Mouse (Mus musculus): ENCODE results near the gene Pla2g5. TPM values are rescaled to one million over a fixed set of nuclear protein-coding genes. Genes with fewer than 3 reads are reported as not detected.

Gene Pla2g5
- polyA plus RNA-seq, 1 experiment from 2014 or later = not detected

GRCm38 (mm10) chr4:138865092-138865491 is 1.8 kb upstream of the Pla2g5 start:
- WGBS (ENCODE audit: insufficient replicate concordance) = 32% methylated on average over 5 of the region's 5 CpGs
- H3K27ac ChIP-seq (ENCODE audit: low read depth) = no peak overlapping the region
- no peaks in the 10 kb centered on the region for H3K9me3 ChIP-seq (ENCODE audit: low read length)
- H3K36me3 ChIP-seq (replicated peaks; ENCODE audit: insufficient read depth, low read length) = no peaks in the 10 kb centered on the region
- TF ChIP-seq EP300 (IDR thresholded peaks at IDR 0.05; ENCODE audit: low read depth) = no peak
- TF ChIP-seq CTCF (IDR thresholded peaks at IDR 0.05; ENCODE audit: low read depth) = no peak
- DNase-seq (no peak), ATAC-seq (no peak)
- no peaks in the 10 kb centered on the region for H3K4me1 ChIP-seq (ENCODE audit: insufficient read depth)
- H3K27me3 ChIP-seq (ENCODE audit: insufficient read depth, low read length) = 0 out of 2 replicates have a peak, but pooled peaks cover 6% of the 10 kb centered on the region
- H3K9ac ChIP-seq (replicated peaks) = no peak overlapping the region
- no peak overlapping the region for H3K4me2 ChIP-seq (ENCODE audit: low read depth, low read length)
- H3K4me3 ChIP-seq (ENCODE audit: low read depth, low read length) = no peak overlapping the region

DNA sequence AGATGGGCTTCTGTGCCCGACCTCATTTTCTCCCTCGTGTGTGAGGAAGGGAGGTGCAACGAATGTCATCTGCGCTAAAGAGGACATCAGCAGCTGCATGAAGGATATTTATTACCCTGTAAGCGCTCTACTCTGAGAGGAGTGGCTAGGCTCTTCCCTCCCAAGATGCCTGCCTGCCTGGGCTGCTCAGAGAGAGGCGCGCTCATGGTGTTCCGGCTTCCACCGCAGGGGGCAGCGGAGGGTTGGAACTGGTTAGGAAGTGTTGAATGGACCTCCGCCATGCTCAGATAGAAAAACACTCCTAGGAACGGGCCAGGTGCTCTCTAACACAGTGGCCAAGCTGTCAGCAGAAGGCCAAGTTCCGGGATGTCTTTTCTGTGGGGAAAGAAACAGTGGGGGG is 3.6 kb downstream of the Pla2g5 start:
- Histone ChIP-seq H3K27ac (ENCODE audit: low read depth) (no peak overlapping the region), H3K27me3 (ENCODE audit: insufficient read depth, low read length) (peaks cover 4% of the 10 kb centered on the region; the same call in 1 of the 2 replicates), H3K9me3 (ENCODE audit: low read length) (no peaks in the 10 kb centered on the region), H3K36me3 (replicated peaks; ENCODE audit: insufficient read depth, low read length) (no peaks in the 10 kb centered on the region), H3K9ac (replicated peaks) (no peak overlapping the region), H3K4me3 (ENCODE audit: low read depth, low read length) (no peak overlapping the region), H3K4me1 (ENCODE audit: insufficient read depth) (no peaks in the 10 kb centered on the region), H3K4me2 (ENCODE audit: low read depth, low read length) (no peak overlapping the region)
- 8% methylated on average over 13 of the region's 13 CpGs for WGBS (ENCODE audit: insufficient replicate concordance)
- 0 out of 2 replicates have a peak, but pooled peaks have one; percentile 44 for ATAC-seq
- TF ChIP-seq EP300 (IDR thresholded peaks at IDR 0.05; ENCODE audit: low read depth) = no peak
- peak; percentile 53 for TF ChIP-seq CTCF (IDR thresholded peaks at IDR 0.05; ENCODE audit: low read depth)
- peak; percentile 72 for DNase-seq

DNA sequence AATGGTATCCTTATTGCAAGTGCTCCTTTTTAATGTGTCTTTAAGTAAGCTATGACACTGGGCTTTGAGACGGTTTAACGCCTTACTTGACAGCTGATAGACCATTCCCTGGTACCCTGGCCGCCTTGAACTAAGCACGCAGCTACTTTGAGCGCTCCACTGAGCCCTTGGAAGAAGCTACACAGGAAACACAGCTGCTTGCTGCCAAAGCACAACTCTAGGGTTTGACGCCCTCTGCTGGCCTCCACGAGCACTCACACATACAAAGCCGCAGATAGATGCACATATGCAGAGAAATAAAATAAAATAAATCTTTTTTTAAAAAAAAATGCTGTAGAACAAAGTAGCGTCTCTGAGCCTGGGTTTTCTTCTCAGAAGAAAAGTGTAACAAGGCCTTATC is 4.0 kb downstream of the Pla2g5 start:
- Histone ChIP-seq H3K4me1 (ENCODE audit: insufficient read depth) (no peaks in the 10 kb centered on the region), H3K4me3 (ENCODE audit: low read depth, low read length) (no peak overlapping the region), H3K27me3 (ENCODE audit: insufficient read depth, low read length) (peaks cover 4% of the 10 kb centered on the region; the same call in 1 of the 2 replicates), H3K4me2 (ENCODE audit: low read depth, low read length) (no peak overlapping the region), H3K27ac (ENCODE audit: low read depth) (no peak overlapping the region), H3K9me3 (ENCODE audit: low read length) (no peaks in the 10 kb centered on the region), H3K36me3 (replicated peaks; ENCODE audit: insufficient read depth, low read length) (no peaks in the 10 kb centered on the region), H3K9ac (replicated peaks) (no peak overlapping the region)
- TF ChIP-seq CTCF (IDR thresholded peaks at IDR 0.05; ENCODE audit: low read depth) (peak; percentile 36), EP300 (IDR thresholded peaks at IDR 0.05; ENCODE audit: low read depth) (no peak)
- WGBS (ENCODE audit: insufficient replicate concordance) = 20% methylated on average over 9 of the region's 9 CpGs
- peak; percentile 36 for DNase-seq
- ATAC-seq = no peak

DNA sequence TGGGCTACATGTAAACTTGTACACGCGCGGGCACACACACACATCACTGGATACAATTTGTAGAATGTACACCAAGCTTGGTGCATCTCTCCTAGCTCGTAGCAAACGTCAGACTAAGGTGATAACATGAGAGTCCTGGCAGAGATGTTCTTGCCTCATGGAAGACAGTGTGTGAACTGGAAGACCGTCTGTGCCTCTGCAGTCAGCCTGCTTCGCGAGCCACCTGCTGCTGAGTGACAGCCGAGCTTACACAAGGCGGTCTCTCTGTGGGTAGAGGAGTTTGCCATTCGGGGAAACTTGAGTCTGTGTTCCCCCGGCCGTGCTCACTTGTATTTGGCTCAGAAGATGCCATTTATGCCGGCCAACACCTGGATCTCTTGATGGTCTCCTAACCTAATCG is 4.8 kb downstream of the Pla2g5 start:
- DNase-seq = no peak
- Histone ChIP-seq H3K9me3 (ENCODE audit: low read length) (no peaks in the 10 kb centered on the region), H3K9ac (replicated peaks) (no peak overlapping the region), H3K4me2 (ENCODE audit: low read depth, low read length) (no peak overlapping the region), H3K4me3 (ENCODE audit: low read depth, low read length) (no peak overlapping the region), H3K27ac (ENCODE audit: low read depth) (no peak overlapping the region), H3K4me1 (ENCODE audit: insufficient read depth) (no peaks in the 10 kb centered on the region), H3K36me3 (replicated peaks; ENCODE audit: insufficient read depth, low read length) (no peaks in the 10 kb centered on the region), H3K27me3 (ENCODE audit: insufficient read depth, low read length) (peaks cover 4% of the 10 kb centered on the region; the same call in 1 of the 2 replicates)
- ATAC-seq = no peak
- TF ChIP-seq CTCF (IDR thresholded peaks at IDR 0.05; ENCODE audit: low read depth) (no peak), EP300 (IDR thresholded peaks at IDR 0.05; ENCODE audit: low read depth) (no peak)
- 62% methylated on average over 15 of the region's 15 CpGs for WGBS (ENCODE audit: insufficient replicate concordance)

GRCm38 (mm10) chr4:138857576-138857975 is 5.7 kb downstream of the Pla2g5 start:
- H3K36me3 ChIP-seq (replicated peaks; ENCODE audit: insufficient read depth, low read length) = no peaks in the 10 kb centered on the region
- DNase-seq (no peak), ATAC-seq (no peak)
- H3K27me3 ChIP-seq (ENCODE audit: insufficient read depth, low read length) = peaks cover 4% of the 10 kb centered on the region; the same call in 1 of the 2 replicates
- no peak overlapping the region for H3K4me3 ChIP-seq (ENCODE audit: low read depth, low read length)
- no peak overlapping the region for H3K9ac ChIP-seq (replicated peaks)
- H3K4me1 ChIP-seq (ENCODE audit: insufficient read depth) = no peaks in the 10 kb centered on the region
- no peak overlapping the region for H3K27ac ChIP-seq (ENCODE audit: low read depth)
- TF ChIP-seq CTCF (IDR thresholded peaks at IDR 0.05; ENCODE audit: low read depth) = no peak
- no peak for TF ChIP-seq EP300 (IDR thresholded peaks at IDR 0.05; ENCODE audit: low read depth)
- no peaks in the 10 kb centered on the region for H3K9me3 ChIP-seq (ENCODE audit: low read length)
- H3K4me2 ChIP-seq (ENCODE audit: low read depth, low read length) = no peak overlapping the region
- 44% methylated on average over 10 of the region's 10 CpGs for WGBS (ENCODE audit: insufficient replicate concordance)

- 27% methylated on average over 7 of the region's 7 CpGs for WGBS (ENCODE audit: insufficient replicate concordance)
Measured at GRCm38 (mm10) chr4:138856491-138856890, 6.8 kb downstream of the Pla2g5 start.

More at GRCm38 (mm10) chr4:138856491-138856890, 6.8 kb downstream of the Pla2g5 start:
- Histone ChIP-seq H3K27me3 (ENCODE audit: insufficient read depth, low read length) (peaks cover 6% of the 10 kb centered on the region; the same call in 1 of the 2 replicates), H3K4me3 (ENCODE audit: low read depth, low read length) (no peak overlapping the region), H3K36me3 (replicated peaks; ENCODE audit: insufficient read depth, low read length) (no peaks in the 10 kb centered on the region), H3K27ac (ENCODE audit: low read depth) (no peak overlapping the region), H3K4me2 (ENCODE audit: low read depth, low read length) (no peak overlapping the region), H3K9me3 (ENCODE audit: low read length) (no peaks in the 10 kb centered on the region), H3K4me1 (ENCODE audit: insufficient read depth) (no peaks in the 10 kb centered on the region), H3K9ac (replicated peaks) (no peak overlapping the region)
- DNase-seq (peak; percentile 71), ATAC-seq (0 out of 2 replicates have a peak, but pooled peaks have one; percentile 31)
- TF ChIP-seq CTCF (IDR thresholded peaks at IDR 0.05; ENCODE audit: low read depth) = peak; percentile 96
- TF ChIP-seq EP300 (IDR thresholded peaks at IDR 0.05; ENCODE audit: low read depth) = no peak

Measured in liver, postnatal 0 days (tissue).